Mouse (Mus musculus): ENCODE results near the gene Tlr3. TPM values are rescaled to one million over a fixed set of nuclear protein-coding genes. Genes with fewer than 3 reads are reported as not detected.

Gene Tlr3
- polyA plus RNA-seq, 1 experiment, result 6.2 TPM

Other genes starting within 250 kb of the Tlr3 start
- not detected in 2 replicates for gene F11, start 149.0 kb downstream of the Tlr3 start, polyA plus RNA-seq (2012; rRNA removed)
- gene Klkb1, start 116.2 kb downstream of the Tlr3 start, polyA plus RNA-seq (2012; rRNA removed), result 0.45 and 0.46 TPM in 2 replicates
- gene Gm45753, start 102.6 kb downstream of the Tlr3 start, polyA plus RNA-seq (2012; rRNA removed), result 0.28 and 0.58 TPM in 2 replicates
- 7.1 and 11.0 TPM in 2 replicates for gene Cyp4v3, start 77.9 kb downstream of the Tlr3 start, polyA plus RNA-seq (2012; rRNA removed)
- gene Fam149a, start 28.8 kb downstream of the Tlr3 start, polyA plus RNA-seq (2012; rRNA removed), result 8.5 and 9.5 TPM in 2 replicates
- gene Sorbs2, start 96.7 kb upstream of the Tlr3 start, polyA plus RNA-seq (2012; rRNA removed), result 62.7 and 66.3 TPM in 2 replicates

All from gonadal fat pad, adult 2 months (tissue).